Mouse (Mus musculus): Measurements from ENCODE around the gene Stard9. TPM values are rescaled to one million over a fixed set of nuclear protein-coding genes. Genes with fewer than 3 reads are reported as not detected.

Gene Stard9
- total and polyA plus RNA-seq, 3 experiments, result 0.23 to 0.81 (median 0.76) TPM

- dilution Hi-C loops (cut with MboI; ENCODE audit: extremely low pct_ligation_motif_present, extremely low pct_unique_long_range_greater_than_20kb, low sequenced_read_pairs) (no loop called here), in situ Hi-C loops (cut with MboI; ENCODE audit: low pct_ligation_motif_present, low pct_unique_long_range_greater_than_20kb, low sequenced_read_pairs) (no loop called here)
- DNase-seq (ENCODE audit: extremely low read depth), result no peak
- Histone ChIP-seq H3K9me3 (replicated peaks; ENCODE audit: low read length) (peaks cover 2% of the 10 kb centered on the region), H3K79me2 (replicated peaks; ENCODE audit: control insufficient read depth, extremely low read depth, insufficient read depth, poor library complexity, severe bottlenecking) (no peaks in the 10 kb centered on the region), H3K36me3 (replicated peaks in 1 of 2; ENCODE audit: control insufficient read depth in 1 of 2, insufficient read depth in 1 of 2, low read length in 1 of 2) (no peaks in the 10 kb centered on the region), H3K9ac (ENCODE audit: insufficient read depth, low read depth) (no peak overlapping the region), H3K4me1 (ENCODE audit: control insufficient read depth in 1 of 2, insufficient read depth in 2 of 2) (peaks cover 10 to 11% of the 10 kb centered on the region in 2 experiments; a peak in 3 of 4 replicates), H3K4me2 (ENCODE audit: insufficient read depth, low read depth, poor library complexity, severe bottlenecking) (no peak overlapping the region), H3K4me3 (replicated peaks in 1 of 3; ENCODE audit: low read depth in 2 of 3, low read length in 2 of 3, poor library complexity in 1 of 3) (no peak overlapping the region), H3K27ac (ENCODE audit: insufficient read depth, low read depth) (no peak overlapping the region), H3K27me3 (replicated peaks) (no peaks in the 10 kb centered on the region)
- TF ChIP-seq MXI1 (IDR thresholded peaks at IDR 0.05; ENCODE audit: low read depth, low read length) (no peak), CTCF (conservative IDR thresholded peaks at IDR 0.05 in 1 of 2, IDR thresholded peaks at IDR 0.05 in 1 of 2; ENCODE audit: low read depth in 2 of 2, low read length in 2 of 2) (peak in 1 of 2 experiments; percentile 57; a peak in 2 of 4 replicates), RAD21 (IDR thresholded peaks at IDR 0.05; ENCODE audit: low read depth, low read length) (peak; percentile 50), IRF4 (IDR thresholded peaks at IDR 0.05; ENCODE audit: low read depth, low read length) (no peak), SMC3 (IDR thresholded peaks at IDR 0.05; ENCODE audit: low read depth, low read length) (peak; percentile 43), NRF1 (IDR thresholded peaks at IDR 0.05; ENCODE audit: low read depth, low read length) (no peak)
Observed at GRCm38 (mm10) chr2:120654693-120655092, 25.8 kb downstream of the Stard9 start.

- Histone ChIP-seq H3K9ac (ENCODE audit: insufficient read depth, low read depth) (no peak overlapping the region), H3K9me3 (replicated peaks; ENCODE audit: low read length) (peaks cover 2% of the 10 kb centered on the region), H3K4me2 (ENCODE audit: insufficient read depth, low read depth, poor library complexity, severe bottlenecking) (no peak overlapping the region), H3K36me3 (replicated peaks in 1 of 2; ENCODE audit: control insufficient read depth in 1 of 2, insufficient read depth in 1 of 2, low read length in 1 of 2) (no peaks in the 10 kb centered on the region), H3K4me1 (ENCODE audit: control insufficient read depth in 1 of 2, insufficient read depth in 2 of 2) (peaks cover 10 to 11% of the 10 kb centered on the region in 2 experiments; a peak in 3 of 4 replicates), H3K27me3 (replicated peaks) (no peaks in the 10 kb centered on the region), H3K79me2 (replicated peaks; ENCODE audit: control insufficient read depth, extremely low read depth, insufficient read depth, poor library complexity, severe bottlenecking) (no peaks in the 10 kb centered on the region), H3K4me3 (replicated peaks in 1 of 3; ENCODE audit: low read depth in 2 of 3, low read length in 2 of 3, poor library complexity in 1 of 3) (no peak overlapping the region), H3K27ac (ENCODE audit: insufficient read depth, low read depth) (no peak overlapping the region)
- no peak for DNase-seq (ENCODE audit: extremely low read depth)
- no peak for TF ChIP-seq RCOR1 (conservative IDR thresholded peaks at IDR 0.05; ENCODE audit: low read depth, low read length)
- no peak for TF ChIP-seq MAFK (IDR thresholded peaks at IDR 0.05; ENCODE audit: insufficient replicate concordance, low read length)
- no peak for TF ChIP-seq POLR2AphosphoS2 (IDR thresholded peaks at IDR 0.05; ENCODE audit: low read depth, low read length)
- TF ChIP-seq ZC3H11A (IDR thresholded peaks at IDR 0.05; ENCODE audit: low read depth, low read length), result no peak
- TF ChIP-seq GABPA (IDR thresholded peaks at IDR 0.05; ENCODE audit: insufficient replicate concordance, low read depth, low read length), result no peak
- no peak for TF ChIP-seq JUN (IDR thresholded peaks at IDR 0.05; ENCODE audit: insufficient read depth, low read depth, low read length)
- TF ChIP-seq IRF4 (IDR thresholded peaks at IDR 0.05; ENCODE audit: low read depth, low read length), result no peak
- no peak for TF ChIP-seq MYC (IDR thresholded peaks at IDR 0.05; ENCODE audit: low read depth, low read length)
- TF ChIP-seq POLR2A (IDR thresholded peaks at IDR 0.05; ENCODE audit: low read depth, low read length), result no peak
- dilution Hi-C loops (cut with MboI; ENCODE audit: extremely low pct_ligation_motif_present, extremely low pct_unique_long_range_greater_than_20kb, low sequenced_read_pairs), result no loop called here
- in situ Hi-C loops (cut with MboI; ENCODE audit: low pct_ligation_motif_present, low pct_unique_long_range_greater_than_20kb, low sequenced_read_pairs), result no loop called here
Observed at GRCm38 (mm10) chr2:120655905-120656304, 27.0 kb downstream of the Stard9 start.

GRCm38 (mm10) chr2:120656711-120657110 is 27.8 kb downstream of the Stard9 start:
- DNase-seq (ENCODE audit: extremely low read depth), result no peak
- H3K27me3 ChIP-seq (replicated peaks), result no peaks in the 10 kb centered on the region
- peaks cover 10 to 12% of the 10 kb centered on the region in 2 experiments; a peak in 3 of 4 replicates for H3K4me1 ChIP-seq (ENCODE audit: control insufficient read depth in 1 of 2, insufficient read depth in 2 of 2)
- H3K4me2 ChIP-seq (ENCODE audit: insufficient read depth, low read depth, poor library complexity, severe bottlenecking), result no peak overlapping the region
- TF ChIP-seq ZC3H11A (IDR thresholded peaks at IDR 0.05; ENCODE audit: low read depth, low read length), result no peak
- no peak for TF ChIP-seq SIN3A (IDR thresholded peaks at IDR 0.05; ENCODE audit: low read length)
- no peak for TF ChIP-seq ETS1 (conservative IDR thresholded peaks at IDR 0.05; ENCODE audit: low read depth, low read length)
- no peak for TF ChIP-seq TBP (conservative IDR thresholded peaks at IDR 0.05; ENCODE audit: low read depth, low read length)
- no peak for TF ChIP-seq MAX (IDR thresholded peaks at IDR 0.05; ENCODE audit: low read length)
- no peak for TF ChIP-seq MAFK (IDR thresholded peaks at IDR 0.05; ENCODE audit: insufficient replicate concordance, low read length)
- no peak for TF ChIP-seq IRF4 (IDR thresholded peaks at IDR 0.05; ENCODE audit: low read depth, low read length)
- TF ChIP-seq KAT2A (IDR thresholded peaks at IDR 0.05; ENCODE audit: insufficient replicate concordance, low read length), result no peak
- no peak for TF ChIP-seq NELFE (IDR thresholded peaks at IDR 0.05; ENCODE audit: low read depth, low read length)
- TF ChIP-seq JUN (IDR thresholded peaks at IDR 0.05; ENCODE audit: insufficient read depth, low read depth, low read length), result no peak
- no peak for TF ChIP-seq E2F4 (IDR thresholded peaks at IDR 0.05; ENCODE audit: insufficient replicate concordance, low read depth, low read length)
- no peak overlapping the region for H3K4me3 ChIP-seq (replicated peaks in 1 of 3; ENCODE audit: low read depth in 2 of 3, low read length in 2 of 3, poor library complexity in 1 of 3)
- H3K79me2 ChIP-seq (replicated peaks; ENCODE audit: control insufficient read depth, extremely low read depth, insufficient read depth, poor library complexity, severe bottlenecking), result no peaks in the 10 kb centered on the region
- in situ Hi-C loops (cut with MboI; ENCODE audit: low pct_ligation_motif_present, low pct_unique_long_range_greater_than_20kb, low sequenced_read_pairs) (no loop called here), dilution Hi-C loops (cut with MboI; ENCODE audit: extremely low pct_ligation_motif_present, extremely low pct_unique_long_range_greater_than_20kb, low sequenced_read_pairs) (no loop called here)
- no peaks in the 10 kb centered on the region for H3K36me3 ChIP-seq (replicated peaks in 1 of 2; ENCODE audit: control insufficient read depth in 1 of 2, insufficient read depth in 1 of 2, low read length in 1 of 2)
- H3K27ac ChIP-seq (ENCODE audit: insufficient read depth, low read depth), result no peak overlapping the region
- no peak overlapping the region for H3K9ac ChIP-seq (ENCODE audit: insufficient read depth, low read depth)
- no peaks in the 10 kb centered on the region for H3K9me3 ChIP-seq (replicated peaks; ENCODE audit: low read length)
